Mouse (Mus musculus): ENCODE measurements at regions not wholly inside any gene's neighbourhood (a gene's known extent, or its start where the extent isn't known, plus 50 kb on each side); places are given as distances from the start of the nearest gene placed in this dataset.

DNA sequence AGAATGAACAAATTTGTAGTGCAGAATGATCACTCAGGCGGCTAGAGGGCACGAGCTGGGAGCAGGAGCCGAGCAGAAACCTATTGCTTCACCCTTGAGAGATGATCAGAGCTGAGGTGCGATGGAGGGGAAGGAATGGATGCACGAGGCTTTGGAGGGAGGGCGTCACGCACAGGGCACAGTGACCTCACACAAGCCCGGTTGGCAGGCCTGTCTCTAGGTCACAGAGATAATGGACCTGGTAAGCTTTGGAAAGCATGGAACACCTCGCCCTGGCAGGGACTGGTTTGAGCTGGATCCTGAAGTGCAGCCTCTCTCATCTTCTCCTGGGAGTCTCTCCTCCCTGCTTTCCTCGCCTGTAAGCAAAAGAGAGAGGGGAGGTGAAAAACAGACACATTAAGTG is 273.4 kb upstream of the Zmiz1 start:
- H3K9ac ChIP-seq (ENCODE audit: low read depth, poor library complexity, severe bottlenecking) = no peak overlapping the region
- no peak overlapping the region for H3K27ac ChIP-seq (ENCODE audit: insufficient read depth, low read length)

GRCm38 (mm10) chr14:25185959-25186771 is 272.8 kb upstream of the Zmiz1 start:
- no peaks in the 10 kb centered on the region for H3K4me1 ChIP-seq (ENCODE audit: control insufficient read depth, insufficient read depth, low read length)
- H3K36me3 ChIP-seq (ENCODE audit: control insufficient read depth, insufficient read depth, low read length, poor library complexity, severe bottlenecking) = no peaks in the 10 kb centered on the region
- no peaks in the 10 kb centered on the region for H3K27me3 ChIP-seq (ENCODE audit: control insufficient read depth, insufficient read depth, low read length, poor library complexity, severe bottlenecking)
- H3K9ac ChIP-seq (ENCODE audit: low read depth, poor library complexity, severe bottlenecking) = no peak overlapping the region
- H3K27ac ChIP-seq (ENCODE audit: insufficient read depth, low read length) = no peak overlapping the region
- H3K4me3 ChIP-seq (ENCODE audit: low read depth, low read length) = no peak overlapping the region
- H3K9me3 ChIP-seq (replicated peaks; ENCODE audit: control insufficient read depth, insufficient read depth, low read length, poor library complexity, severe bottlenecking) = no peaks in the 10 kb centered on the region
- no peak for TF ChIP-seq CTCF (IDR thresholded peaks at IDR 0.05; ENCODE audit: low read depth, low read length)
- TF ChIP-seq POLR2A (IDR thresholded peaks at IDR 0.05; ENCODE audit: insufficient read depth, low read length) = no peak
- TF ChIP-seq EP300 (IDR thresholded peaks at IDR 0.05; ENCODE audit: insufficient read depth, low read depth, low read length) = no peak

More for the DNA sequence above, 273.4 kb upstream of the Zmiz1 start:
- H3K4me3 ChIP-seq (ENCODE audit: low read depth, low read length) = no peak overlapping the region
- no peaks in the 10 kb centered on the region for H3K4me1 ChIP-seq (ENCODE audit: control insufficient read depth, insufficient read depth, low read length)
- no peaks in the 10 kb centered on the region for H3K9me3 ChIP-seq (replicated peaks; ENCODE audit: control insufficient read depth, insufficient read depth, low read length, poor library complexity, severe bottlenecking)
- TF ChIP-seq POLR2A (IDR thresholded peaks at IDR 0.05; ENCODE audit: insufficient read depth, low read length) (no peak), CTCF (IDR thresholded peaks at IDR 0.05; ENCODE audit: low read depth, low read length) (no peak), EP300 (IDR thresholded peaks at IDR 0.05; ENCODE audit: insufficient read depth, low read depth, low read length) (no peak)
- no peaks in the 10 kb centered on the region for H3K36me3 ChIP-seq (ENCODE audit: control insufficient read depth, insufficient read depth, low read length, poor library complexity, severe bottlenecking)
- H3K27me3 ChIP-seq (ENCODE audit: control insufficient read depth, insufficient read depth, low read length, poor library complexity, severe bottlenecking) = no peaks in the 10 kb centered on the region

DNA sequence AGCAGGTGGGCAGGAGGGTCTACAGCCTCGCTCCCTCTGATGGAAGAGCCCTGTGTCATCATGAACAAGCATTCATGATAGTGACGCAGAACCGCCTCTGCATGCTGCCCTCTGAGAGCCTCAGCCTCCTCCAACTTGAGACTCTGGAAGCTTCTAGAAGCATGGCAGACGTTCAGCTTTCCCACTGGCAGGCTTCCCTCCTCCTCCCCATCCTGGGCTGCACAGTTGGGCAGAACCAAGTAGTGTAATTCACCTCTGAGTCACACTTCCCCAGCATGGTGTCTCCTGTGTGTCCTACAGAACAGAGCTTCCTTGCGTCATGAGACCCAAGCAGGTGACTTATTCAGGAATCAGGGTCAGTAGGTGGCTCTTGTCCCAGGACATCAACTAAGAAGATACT is 271.3 kb upstream of the Zmiz1 start:
- TF ChIP-seq EP300 (IDR thresholded peaks at IDR 0.05; ENCODE audit: insufficient read depth, low read depth, low read length) (no peak), POLR2A (IDR thresholded peaks at IDR 0.05; ENCODE audit: insufficient read depth, low read length) (no peak), CTCF (IDR thresholded peaks at IDR 0.05; ENCODE audit: low read depth, low read length) (no peak)
- no peaks in the 10 kb centered on the region for H3K9me3 ChIP-seq (replicated peaks; ENCODE audit: control insufficient read depth, insufficient read depth, low read length, poor library complexity, severe bottlenecking)
- H3K4me1 ChIP-seq (ENCODE audit: control insufficient read depth, insufficient read depth, low read length) = no peaks in the 10 kb centered on the region
- no peak overlapping the region for H3K4me3 ChIP-seq (ENCODE audit: low read depth, low read length)
- no peaks in the 10 kb centered on the region for H3K27me3 ChIP-seq (ENCODE audit: control insufficient read depth, insufficient read depth, low read length, poor library complexity, severe bottlenecking)
- H3K27ac ChIP-seq (ENCODE audit: insufficient read depth, low read length) = no peak overlapping the region
- H3K36me3 ChIP-seq (ENCODE audit: control insufficient read depth, insufficient read depth, low read length, poor library complexity, severe bottlenecking) = no peaks in the 10 kb centered on the region
- H3K9ac ChIP-seq (ENCODE audit: low read depth, poor library complexity, severe bottlenecking) = no peak overlapping the region

DNA sequence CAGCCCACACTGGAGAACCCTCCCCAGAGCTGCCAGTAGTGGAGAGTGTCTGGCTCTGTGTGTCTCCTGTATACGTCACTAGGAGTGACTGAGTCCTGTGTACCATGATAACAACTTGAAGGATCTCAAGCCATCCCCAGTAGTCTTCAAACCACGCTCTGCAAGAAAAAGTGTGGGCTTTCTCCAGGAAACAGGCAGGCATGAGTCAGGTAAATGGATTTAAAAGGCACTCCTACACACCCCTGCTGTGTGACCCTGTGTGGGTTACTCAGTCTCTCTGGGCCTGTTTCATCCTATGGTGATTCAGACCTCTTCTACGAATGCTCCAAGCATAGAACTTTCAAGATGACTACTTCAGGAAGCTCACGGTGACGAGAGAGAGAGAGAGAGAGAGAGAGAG is 269.7 kb upstream of the Zmiz1 start:
- TF ChIP-seq EP300 (IDR thresholded peaks at IDR 0.05; ENCODE audit: insufficient read depth, low read depth, low read length) (no peak), POLR2A (IDR thresholded peaks at IDR 0.05; ENCODE audit: insufficient read depth, low read length) (no peak), CTCF (IDR thresholded peaks at IDR 0.05; ENCODE audit: low read depth, low read length) (no peak)
- H3K36me3 ChIP-seq (ENCODE audit: control insufficient read depth, insufficient read depth, low read length, poor library complexity, severe bottlenecking) = no peaks in the 10 kb centered on the region
- no peak overlapping the region for H3K9ac ChIP-seq (ENCODE audit: low read depth, poor library complexity, severe bottlenecking)
- H3K27ac ChIP-seq (ENCODE audit: insufficient read depth, low read length) = no peak overlapping the region
- no peak overlapping the region for H3K4me3 ChIP-seq (ENCODE audit: low read depth, low read length)
- H3K9me3 ChIP-seq (replicated peaks; ENCODE audit: control insufficient read depth, insufficient read depth, low read length, poor library complexity, severe bottlenecking) = no peaks in the 10 kb centered on the region
- H3K4me1 ChIP-seq (ENCODE audit: control insufficient read depth, insufficient read depth, low read length) = no peaks in the 10 kb centered on the region
- no peaks in the 10 kb centered on the region for H3K27me3 ChIP-seq (ENCODE audit: control insufficient read depth, insufficient read depth, low read length, poor library complexity, severe bottlenecking)

DNA sequence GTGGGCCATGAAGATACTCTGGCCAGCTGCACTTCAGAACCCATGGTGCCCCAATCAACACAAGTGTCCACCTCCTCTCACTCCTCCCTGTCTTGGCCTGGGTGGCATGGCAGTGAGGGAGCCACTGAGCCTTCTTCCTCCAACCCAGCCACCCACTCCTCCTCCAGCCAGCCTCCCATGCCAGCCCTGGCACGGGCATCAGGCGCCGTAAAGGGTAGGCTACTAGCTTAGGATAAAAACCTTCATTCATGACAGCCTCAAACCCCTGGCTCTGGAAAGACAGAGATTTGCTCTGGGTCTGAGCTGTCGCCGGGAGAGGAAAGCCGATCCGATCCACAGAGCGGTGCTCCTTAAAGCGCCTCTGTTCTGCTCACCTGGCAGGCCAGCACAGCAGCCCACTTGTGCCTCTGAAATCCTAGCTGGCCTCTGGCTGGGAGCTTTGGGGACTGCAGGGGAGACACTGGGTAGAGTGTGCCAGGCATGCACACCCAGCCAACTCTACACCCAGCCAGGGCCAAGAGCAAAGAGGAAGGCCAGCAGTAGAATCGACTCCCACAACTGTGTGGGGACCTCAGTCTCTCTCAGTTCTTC is 268.2 kb upstream of the Zmiz1 start:
- Histone ChIP-seq H3K9me3 (replicated peaks; ENCODE audit: control insufficient read depth, insufficient read depth, low read length, poor library complexity, severe bottlenecking) (no peaks in the 10 kb centered on the region), H3K4me3 (ENCODE audit: low read depth, low read length) (no peak overlapping the region), H3K36me3 (ENCODE audit: control insufficient read depth, insufficient read depth, low read length, poor library complexity, severe bottlenecking) (no peaks in the 10 kb centered on the region), H3K27me3 (ENCODE audit: control insufficient read depth, insufficient read depth, low read length, poor library complexity, severe bottlenecking) (no peaks in the 10 kb centered on the region), H3K4me1 (ENCODE audit: control insufficient read depth, insufficient read depth, low read length) (no peaks in the 10 kb centered on the region), H3K9ac (ENCODE audit: low read depth, poor library complexity, severe bottlenecking) (no peak overlapping the region), H3K27ac (ENCODE audit: insufficient read depth, low read length) (no peak overlapping the region)
- TF ChIP-seq POLR2A (IDR thresholded peaks at IDR 0.05; ENCODE audit: insufficient read depth, low read length) = no peak
- TF ChIP-seq EP300 (IDR thresholded peaks at IDR 0.05; ENCODE audit: insufficient read depth, low read depth, low read length) = no peak
- TF ChIP-seq CTCF (IDR thresholded peaks at IDR 0.05; ENCODE audit: low read depth, low read length) = no peak

- no peak for TF ChIP-seq EP300 (IDR thresholded peaks at IDR 0.05; ENCODE audit: insufficient read depth, low read depth, low read length)
- no peak for TF ChIP-seq CTCF (IDR thresholded peaks at IDR 0.05; ENCODE audit: low read depth, low read length)
- TF ChIP-seq POLR2A (IDR thresholded peaks at IDR 0.05; ENCODE audit: insufficient read depth, low read length) = no peak
- H3K4me3 ChIP-seq (ENCODE audit: low read depth, low read length) = no peak overlapping the region
- no peak overlapping the region for H3K27ac ChIP-seq (ENCODE audit: insufficient read depth, low read length)
- H3K9me3 ChIP-seq (replicated peaks; ENCODE audit: control insufficient read depth, insufficient read depth, low read length, poor library complexity, severe bottlenecking) = no peaks in the 10 kb centered on the region
- no peaks in the 10 kb centered on the region for H3K4me1 ChIP-seq (ENCODE audit: control insufficient read depth, insufficient read depth, low read length)
- H3K27me3 ChIP-seq (ENCODE audit: control insufficient read depth, insufficient read depth, low read length, poor library complexity, severe bottlenecking) = no peaks in the 10 kb centered on the region
- no peaks in the 10 kb centered on the region for H3K36me3 ChIP-seq (ENCODE audit: control insufficient read depth, insufficient read depth, low read length, poor library complexity, severe bottlenecking)
- no peak overlapping the region for H3K9ac ChIP-seq (ENCODE audit: low read depth, poor library complexity, severe bottlenecking)
Measured at GRCm38 (mm10) chr14:25196820-25197219, 262.2 kb upstream of the Zmiz1 start.
